Mouse (Mus musculus): Measurements from ENCODE around the gene Gm3448.
"Not testable (repeated sequence)": the region's sequence is repeated elsewhere in the genome, so short reads cannot be mapped to it uniquely, and the experiment has no call there.

The Gm3448 gene

GRCm38 (mm10) chr17:15041175-15041729 is at the start of gene Gm3448, which contains the start of the genes Ermard and Tcte3:
Gene Gm3448, minus strand, starts transcription at chr17:15041537.
Gene Ermard, plus strand, starts transcription at chr17:15041208.
Gene Tcte3, minus strand, starts transcription at chr17:15041488.
- peak; percentile 47 for DNase-seq

- DNase-seq = no peak
Observed at GRCm38 (mm10) chr17:15088591-15089001, 47.3 kb upstream of the Gm3448 start.

GRCm38 (mm10) chr17:15088166-15088565 is 46.8 kb upstream of the Gm3448 start:
- DNase-seq = no peak

GRCm38 (mm10) chr17:15085006-15085405 is 43.7 kb upstream of the Gm3448 start:
- no peak for DNase-seq

- no peak for DNase-seq
Observed at GRCm38 (mm10) chr17:15084226-15084848, 43.0 kb upstream of the Gm3448 start.

DNA sequence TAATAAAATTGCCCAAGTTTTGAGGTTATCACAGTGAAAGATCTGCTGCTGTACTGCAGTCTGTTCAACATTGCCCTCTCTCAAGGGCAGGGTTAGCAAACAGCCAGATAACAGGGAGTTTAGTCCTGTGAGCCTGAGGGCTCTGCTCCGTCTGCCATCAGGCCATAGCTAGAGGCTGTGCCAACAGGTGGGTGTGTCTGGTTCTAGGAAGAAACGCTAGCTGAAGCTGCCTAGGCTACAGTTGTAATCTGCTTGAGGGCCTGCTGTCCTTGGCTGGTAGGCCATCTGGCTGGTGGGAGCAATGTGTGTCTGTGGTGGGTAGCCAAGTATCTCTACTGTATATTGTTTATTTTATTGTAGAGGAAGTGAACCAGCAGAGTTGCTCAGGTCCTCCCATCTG is 36.2 kb upstream of the Gm3448 start:
- DNase-seq = no peak

DNA sequence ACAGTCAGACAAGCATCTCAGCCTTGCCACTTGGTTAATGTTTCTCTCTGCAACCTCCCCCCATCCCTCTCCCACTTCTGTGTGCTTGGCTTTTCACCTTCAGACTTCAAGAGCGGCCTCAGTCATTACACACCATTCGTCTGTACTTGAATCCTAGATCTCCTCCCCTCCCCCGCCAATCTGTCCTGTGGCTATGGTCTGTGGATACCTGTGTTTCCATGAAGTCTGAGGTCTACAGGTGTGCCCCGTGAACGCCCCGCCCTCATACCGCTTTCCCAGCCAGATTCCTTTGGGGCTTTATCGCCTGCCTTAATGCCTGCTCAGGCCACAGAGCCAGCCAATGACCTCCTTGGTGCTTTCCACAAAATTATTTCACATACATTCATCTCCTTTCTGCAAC is 33.7 kb upstream of the Gm3448 start:
- peak; percentile 39 for DNase-seq

- no peak for DNase-seq
Observed at GRCm38 (mm10) chr17:15072211-15072610, 30.9 kb upstream of the Gm3448 start.

DNA sequence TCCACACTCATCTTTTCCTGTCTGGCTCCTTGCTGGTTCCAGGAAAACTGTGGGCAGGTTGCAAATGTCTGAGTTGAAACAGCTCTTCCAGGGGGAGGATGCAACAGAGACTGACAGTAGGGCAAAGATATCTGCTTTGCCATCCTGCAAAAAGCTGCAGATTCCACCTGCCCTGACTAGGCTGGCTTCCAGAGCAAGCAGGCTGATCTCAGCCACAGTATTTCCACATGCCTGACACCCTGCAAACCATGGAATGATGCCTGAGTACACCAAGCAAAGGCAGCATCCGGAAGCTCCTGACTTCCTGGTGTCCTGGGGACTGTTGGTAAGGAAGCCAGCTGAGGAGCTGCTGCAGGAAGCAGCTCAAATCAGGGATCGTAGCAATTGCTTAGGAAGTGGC is 27.8 kb upstream of the Gm3448 start:
- peak; percentile 61 for DNase-seq

- peak; percentile 40 for DNase-seq
Observed at GRCm38 (mm10) chr17:15068040-15068792, 26.9 kb upstream of the Gm3448 start.

DNA sequence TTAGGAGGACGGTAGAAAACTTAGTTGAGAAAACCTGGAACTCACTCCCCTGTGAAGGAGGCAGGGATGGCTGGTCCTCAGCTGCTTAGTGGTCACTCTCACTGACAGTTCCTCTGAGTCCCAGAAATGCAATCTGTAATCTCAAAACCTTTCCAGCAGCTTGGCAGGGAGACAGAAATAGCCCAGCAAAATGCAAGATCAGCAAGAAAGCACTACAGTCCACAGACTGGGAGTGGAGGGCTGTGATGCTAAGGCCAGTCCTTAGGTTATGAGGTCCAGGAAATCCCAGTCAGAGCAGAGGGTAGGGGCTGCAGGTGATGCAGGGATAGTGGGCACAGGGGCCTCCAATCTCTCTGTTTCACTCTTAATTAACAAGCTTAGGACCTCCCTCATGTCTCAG is 25.6 kb upstream of the Gm3448 start:
- DNase-seq = peak; percentile 49

- DNase-seq = peak; percentile 19
Observed at GRCm38 (mm10) chr17:15066066-15066465, 24.7 kb upstream of the Gm3448 start.

- peak; percentile 73 for DNase-seq
Observed at GRCm38 (mm10) chr17:15065391-15066024, 24.2 kb upstream of the Gm3448 start.

DNA sequence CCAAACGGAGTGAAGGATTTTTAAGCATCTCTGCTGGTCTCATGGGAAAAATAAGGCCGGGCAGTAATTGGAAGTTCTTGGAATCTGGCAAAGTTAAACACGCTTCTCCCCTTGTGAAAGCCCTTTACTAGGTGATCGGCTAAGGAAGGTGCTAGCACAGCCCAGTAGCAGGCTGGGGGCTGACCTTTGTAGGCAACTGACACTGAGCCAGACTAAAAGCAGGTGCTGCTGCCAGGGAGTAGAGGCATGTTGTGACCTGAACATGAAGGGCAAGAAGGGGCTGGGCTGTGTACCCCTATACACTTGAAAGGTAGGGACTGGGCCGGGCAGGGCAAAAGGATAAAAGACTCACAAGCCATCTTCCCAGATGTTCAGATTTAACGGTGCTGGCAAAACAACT is 19.0 kb upstream of the Gm3448 start:
- no peak for DNase-seq

- no peak for DNase-seq
Observed at GRCm38 (mm10) chr17:15059646-15060045, 18.3 kb upstream of the Gm3448 start.

- no peak for DNase-seq
Observed at GRCm38 (mm10) chr17:15058161-15058591, 16.8 kb upstream of the Gm3448 start.

DNA sequence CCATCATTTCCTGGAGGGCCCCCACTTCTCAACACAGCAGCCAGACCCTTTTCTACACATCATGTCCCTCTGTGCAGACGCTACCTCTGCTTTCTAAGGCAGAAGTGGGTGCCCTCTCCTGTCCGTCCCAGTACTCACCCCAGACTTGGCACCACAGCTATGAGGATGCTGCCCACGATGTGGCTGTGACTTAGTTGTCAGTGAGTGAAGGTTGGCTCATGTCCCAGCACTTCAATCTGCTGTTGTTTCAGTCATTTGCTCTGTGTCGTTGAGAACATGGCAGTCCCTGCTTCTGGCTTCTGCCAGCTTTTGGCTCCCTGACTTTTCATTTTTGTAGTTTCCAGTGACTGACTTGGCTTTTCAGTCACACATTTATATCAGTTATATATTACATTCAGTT is 14.6 kb upstream of the Gm3448 start:
- DNase-seq = no peak

GRCm38 (mm10) chr17:15053829-15054200 is 12.5 kb upstream of the Gm3448 start:
- DNase-seq = not testable (repeated sequence)

GRCm38 (mm10) chr17:15053183-15053828 is 12.0 kb upstream of the Gm3448 start:
- DNase-seq = not testable (repeated sequence)

DNA sequence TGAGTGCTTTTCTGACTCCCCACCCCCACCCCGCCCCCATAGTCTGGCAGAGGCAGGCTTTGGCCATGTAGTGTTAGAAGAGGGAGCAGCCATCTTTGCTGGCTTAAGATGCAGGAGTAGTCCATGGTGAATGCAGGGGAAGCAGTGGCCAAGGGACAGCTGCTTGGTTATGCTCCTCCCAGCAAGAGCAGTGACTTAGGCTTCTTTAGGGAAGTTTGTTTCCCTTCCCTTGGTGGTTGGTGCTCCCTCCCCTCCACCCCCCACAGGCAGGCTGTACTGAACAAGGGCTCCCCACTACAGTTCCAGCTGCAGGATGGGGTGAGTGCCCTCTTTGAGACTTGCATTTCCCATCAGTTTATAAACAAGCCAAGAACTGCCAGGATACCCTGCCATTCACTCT is 11.4 kb upstream of the Gm3448 start:
- DNase-seq = not testable (repeated sequence)

DNA sequence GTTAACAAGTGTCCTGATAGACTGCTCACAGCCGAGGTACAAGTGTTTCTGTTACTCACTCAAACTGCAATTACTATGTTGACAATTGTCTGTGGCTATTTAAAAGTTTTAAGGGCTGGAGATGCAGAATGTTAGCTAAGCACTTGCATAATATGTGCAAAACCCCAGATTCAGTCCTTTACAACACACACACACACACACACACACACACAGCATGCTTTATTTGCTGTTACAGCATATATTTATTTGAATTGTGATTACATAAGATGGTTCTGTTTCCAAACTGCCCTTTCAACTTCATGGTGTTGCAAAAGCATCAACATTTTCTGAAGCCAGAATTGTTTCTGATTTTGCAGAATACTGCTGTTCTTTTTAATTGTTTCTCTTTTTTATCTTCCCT is 9.0 kb upstream of the Gm3448 start:
- DNase-seq = not testable (repeated sequence)

DNA sequence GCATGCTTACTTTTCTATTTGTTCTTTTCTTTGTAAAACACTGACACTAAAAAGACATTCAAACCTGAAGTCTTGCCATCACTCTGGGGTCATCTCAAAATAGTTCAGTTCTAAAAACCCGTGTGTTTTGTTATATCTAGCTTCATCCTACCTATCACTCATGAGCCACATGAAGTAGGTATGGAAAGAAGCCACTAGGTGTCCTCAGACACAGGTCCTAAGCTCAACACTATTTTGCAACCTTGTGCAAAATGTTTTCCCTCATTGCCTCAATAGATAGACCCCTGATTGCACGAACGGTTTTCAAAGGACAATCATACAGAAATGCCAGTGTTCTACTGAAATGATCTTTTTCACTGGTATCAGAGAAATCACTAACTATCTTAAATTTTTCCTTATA is 882 bp downstream of the Gm3448 start:
- not testable (repeated sequence) for DNase-seq

DNA sequence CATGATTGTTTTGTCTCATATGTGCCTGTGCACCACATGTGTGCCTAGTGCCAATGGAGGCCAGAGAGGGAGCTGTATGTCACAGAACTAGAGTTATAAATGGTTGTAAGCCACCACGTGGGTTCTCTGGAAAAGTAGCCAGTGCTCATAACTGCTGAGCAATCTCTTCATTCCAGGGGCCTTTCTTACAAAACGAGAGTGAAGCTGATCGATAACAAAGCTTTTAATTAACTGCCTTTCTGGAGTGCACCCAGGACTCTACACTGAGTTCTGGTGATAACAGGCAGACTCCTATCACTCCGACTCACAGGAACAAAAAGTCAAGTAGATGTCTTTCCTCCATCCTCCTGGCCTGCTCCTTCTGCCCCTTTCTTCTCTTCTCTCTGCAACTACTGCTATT is 9.9 kb downstream of the Gm3448 start:
- DNase-seq = not testable (repeated sequence)

All from kidney, postnatal 14 days (tissue).